Mouse (Mus musculus) spleen, adult 18-20 months (tissue): ENCODE measurements around the gene Elp4.
A peak's percentile ranks its signal among the peaks of the same experiment; 100 is the strongest.

Source experiments
- DNase-seq, 2 experiments: peaks; one replicate each; pipeline ENCODE4 v3.0.0; 2022; ENCODE audit warnings: mixed read lengths in 2 of 2

Gene Elp4

GRCm38 (mm10) chr2:105903896-105904756 lies at the start of gene Elp4, which contains the start of gene Immp1l:
Gene Elp4, minus strand, starts transcription at chr2:105904564.
Gene Immp1l, plus strand, starts transcription at chr2:105904638.
- peak; percentile 89 to 93 for DNase-seq

- no peak for DNase-seq
Measured at GRCm38 (mm10) chr2:105953862-105954261, 49.5 kb upstream of the Elp4 start.

- DNase-seq = no peak
Measured at GRCm38 (mm10) chr2:105951350-105951940, 47.1 kb upstream of the Elp4 start.

- no peak for DNase-seq
Measured at GRCm38 (mm10) chr2:105950131-105950530, 45.8 kb upstream of the Elp4 start.

GRCm38 (mm10) chr2:105917623-105918346 lies 13.4 kb upstream of the Elp4 start:
- no peak for DNase-seq

- no peak for DNase-seq
Measured at GRCm38 (mm10) chr2:105916671-105917070, 12.3 kb upstream of the Elp4 start.

- no peak for DNase-seq
Measured at GRCm38 (mm10) chr2:105913655-105914366, 9.4 kb upstream of the Elp4 start.

GRCm38 (mm10) chr2:105910611-105911010 lies 6.2 kb upstream of the Elp4 start:
- DNase-seq = no peak

- peak in 1 of 2 experiments; percentile 19 for DNase-seq
Measured at GRCm38 (mm10) chr2:105908351-105908750, 4.0 kb upstream of the Elp4 start.

GRCm38 (mm10) chr2:105904757-105905146 lies 388 bp upstream of the Elp4 start:
- DNase-seq = no peak

- no peak for DNase-seq
Measured at GRCm38 (mm10) chr2:105890816-105891215, 13.5 kb downstream of the Elp4 start.

- DNase-seq = no peak
Measured at GRCm38 (mm10) chr2:105873403-105873802, 31.0 kb downstream of the Elp4 start.

- DNase-seq = no peak
Measured at GRCm38 (mm10) chr2:105854740-105855139, 49.6 kb downstream of the Elp4 start.

GRCm38 (mm10) chr2:105852971-105853370 lies 51.4 kb downstream of the Elp4 start:
- DNase-seq = no peak

GRCm38 (mm10) chr2:105851714-105852293 lies 52.6 kb downstream of the Elp4 start:
- no peak for DNase-seq

GRCm38 (mm10) chr2:105843151-105843550 lies 61.2 kb downstream of the Elp4 start:
- DNase-seq = no peak

- DNase-seq = no peak
Measured at GRCm38 (mm10) chr2:105817965-105818364, 86.4 kb downstream of the Elp4 start.

GRCm38 (mm10) chr2:105815170-105815569 lies 89.2 kb downstream of the Elp4 start:
- DNase-seq = no peak

- DNase-seq = no peak
Measured at GRCm38 (mm10) chr2:105813041-105813440, 91.3 kb downstream of the Elp4 start.

- no peak for DNase-seq
Measured at GRCm38 (mm10) chr2:105810286-105810685, 94.1 kb downstream of the Elp4 start.

GRCm38 (mm10) chr2:105806571-105806970 lies 97.8 kb downstream of the Elp4 start:
- no peak for DNase-seq

- DNase-seq = no peak
Measured at GRCm38 (mm10) chr2:105806047-105806446, 98.3 kb downstream of the Elp4 start.
